8 mouse cellular contexts compared by ENCODE assay signal in genomic region chr17:79663393-79664105, GRCm38 (mm10). TPM values are rescaled to one million over a fixed set of nuclear protein-coding genes. Genes with fewer than 3 reads are reported as not detected.
DNase-seq lines count a peak whose midpoint lies in the region; ATAC-seq and TF ChIP-seq lines count a peak whose summit lies in the region.

No protein-coding gene starts in this region.

- no peaks in the 10 kb centered on the region for H3K4me1 ChIP-seq in forebrain, embryonic 13.5 days
- H3K4me1 ChIP-seq in forebrain, embryonic 16.5 days (replicated peaks; ENCODE audit: control insufficient read depth, insufficient read depth, low read length), result no peaks in the 10 kb centered on the region
- no peaks in the 10 kb centered on the region for H3K4me1 ChIP-seq in lung, adult 2 months (ENCODE audit: control insufficient read depth, insufficient read depth, low read length)
- no peaks in the 10 kb centered on the region for H3K4me1 ChIP-seq in midbrain, embryonic 13.5 days (replicated peaks)

- peak; percentile 27; the same call in 1 of the 2 replicates for ATAC-seq in forebrain, embryonic 13.5 days
- ATAC-seq in forebrain, embryonic 16.5 days, result no peak; the same call in 1 of the 2 replicates
- ATAC-seq in megakaryocyte progenitor cell, adult 5-6 weeks (replicated peaks; ENCODE audit: poor library complexity), result peak; percentile 79
- ATAC-seq in midbrain, embryonic 13.5 days, result no peak

- no peaks in the 10 kb centered on the region for H3K9me3 ChIP-seq in forebrain, embryonic 13.5 days (replicated peaks)
- H3K9me3 ChIP-seq in forebrain, embryonic 16.5 days (ENCODE audit: control insufficient read depth, low read length), result no peaks in the 10 kb centered on the region
- no peaks in the 10 kb centered on the region for H3K9me3 ChIP-seq in midbrain, embryonic 13.5 days

- H3K36me3 ChIP-seq in forebrain, embryonic 13.5 days (ENCODE audit: poor library complexity, severe bottlenecking), result no peaks in the 10 kb centered on the region
- no peaks in the 10 kb centered on the region for H3K36me3 ChIP-seq in forebrain, embryonic 16.5 days (ENCODE audit: control insufficient read depth, insufficient read depth)
- no peaks in the 10 kb centered on the region for H3K36me3 ChIP-seq in midbrain, embryonic 13.5 days

- TF ChIP-seq CTCF in lung, adult 2 months (IDR thresholded peaks at IDR 0.05; ENCODE audit: insufficient read depth, low read length), result peak; percentile 29; the same call in 1 of the 2 replicates

- no peak for TF ChIP-seq POLR2A in lung, adult 2 months (IDR thresholded peaks at IDR 0.05; ENCODE audit: borderline replicate concordance, extremely low read depth, low read depth, low read length)

- no peaks in the 10 kb centered on the region for H3K27me3 ChIP-seq in forebrain, embryonic 13.5 days
- H3K27me3 ChIP-seq in forebrain, embryonic 16.5 days (replicated peaks; ENCODE audit: control insufficient read depth, insufficient read depth, low read length), result no peaks in the 10 kb centered on the region
- H3K27me3 ChIP-seq in midbrain, embryonic 13.5 days, result no peaks in the 10 kb centered on the region

- no peak overlapping the region for H3K27ac ChIP-seq in forebrain, embryonic 13.5 days
- H3K27ac ChIP-seq in forebrain, embryonic 16.5 days (ENCODE audit: low read length), result no peak overlapping the region
- no peak overlapping the region for H3K27ac ChIP-seq in midbrain, embryonic 13.5 days

- H3K4me2 ChIP-seq in forebrain, embryonic 13.5 days, result no peak overlapping the region
- no peak overlapping the region for H3K4me2 ChIP-seq in forebrain, embryonic 16.5 days (ENCODE audit: low read length)
- H3K4me2 ChIP-seq in midbrain, embryonic 13.5 days (replicated peaks), result no peak overlapping the region

- 26% methylated on average over 3 of the region's 3 CpGs for WGBS in forebrain, embryonic 13.5 days
- WGBS in forebrain, embryonic 16.5 days, result 24% methylated on average over 3 of the region's 3 CpGs
- WGBS in lung, adult 2 months, result 21% methylated on average over 3 of the region's 3 CpGs
- WGBS in midbrain, embryonic 13.5 days, result 22% methylated on average over 3 of the region's 3 CpGs

- H3K9ac ChIP-seq in forebrain, embryonic 13.5 days, result no peak overlapping the region
- no peak overlapping the region for H3K9ac ChIP-seq in forebrain, embryonic 16.5 days (replicated peaks; ENCODE audit: low read depth, low read length)
- H3K9ac ChIP-seq in midbrain, embryonic 13.5 days (replicated peaks), result no peak overlapping the region

- no peak for DNase-seq in lung, adult 2 months
- no peak for DNase-seq in lung, postnatal 4 days
- DNase-seq in c-Kit-positive CD71-positive TER-119-positive erythroid progenitor cells, embryonic 14.5 days (ENCODE audit: low spot score), result peak; percentile 45
- DNase-seq in adrenal gland, adult 18-20 months (ENCODE audit: low spot score in 2 of 2), result no peak

- no peak overlapping the region for H3K4me3 ChIP-seq in forebrain, embryonic 13.5 days
- no peak overlapping the region for H3K4me3 ChIP-seq in forebrain, embryonic 16.5 days (replicated peaks; ENCODE audit: low read length)
- no peak overlapping the region for H3K4me3 ChIP-seq in lung, adult 2 months (replicated peaks; ENCODE audit: extremely low read depth, low read depth, low read length)
- no peak overlapping the region for H3K4me3 ChIP-seq in midbrain, embryonic 13.5 days (replicated peaks)

RNA-seq across cellular contexts. Expression of gene Cyp1b1, which starts 51.3 kb away (rescaled TPM):
- polyA plus RNA-seq in forebrain, embryonic 13.5 days (2015; fragmentation: Nextera tagmentation; extraction: Ambion mirVana), result 3.4 and 3.9 TPM in 2 replicates
- 4.4 and 7.2 TPM in 2 replicates for polyA plus RNA-seq in forebrain, embryonic 16.5 days (2015; fragmentation: Nextera tagmentation; extraction: Ambion mirVana)
- polyA plus RNA-seq in lung, adult 2 months (2012; rRNA removed), result 7.3 and 9.5 TPM in 2 replicates
- 0.10 TPM in 1 of 2 replicates, not detected in the other for total RNA-seq in megakaryocyte progenitor cell, adult 5-6 weeks (2015)
- total RNA-seq in megakaryocyte progenitor cell, adult 5-6 weeks (2017), result 0.07 TPM in 1 of 2 replicates, not detected in the other
- total RNA-seq in adrenal gland, adult 18-20 months (2021), result 10 to 100 TPM; 28.1 to 39.5 TPM
- 4.9 and 5.2 TPM in 2 replicates for polyA plus RNA-seq in midbrain, embryonic 13.5 days (2015; fragmentation: Nextera tagmentation; extraction: Ambion mirVana)

RNA-seq across cellular contexts. Expression of gene Rmdn2, which starts 51.9 kb away (rescaled TPM):
- 4.4 and 6.0 TPM in 2 replicates for polyA plus RNA-seq in forebrain, embryonic 13.5 days (2015; fragmentation: Nextera tagmentation; extraction: Ambion mirVana)
- 5.8 and 6.4 TPM in 2 replicates for polyA plus RNA-seq in forebrain, embryonic 16.5 days (2015; fragmentation: Nextera tagmentation; extraction: Ambion mirVana)
- polyA plus RNA-seq in lung, adult 2 months (2012; rRNA removed), result 4.9 and 6.4 TPM in 2 replicates
- total RNA-seq in megakaryocyte progenitor cell, adult 5-6 weeks (2015), result 3.8 and 8.5 TPM in 2 replicates
- 2.2 and 10.7 TPM in 2 replicates for total RNA-seq in megakaryocyte progenitor cell, adult 5-6 weeks (2017)
- 100 to 1,000 TPM; 178 to 261 TPM for total RNA-seq in adrenal gland, adult 18-20 months (2021)
- 5.8 and 5.9 TPM in 2 replicates for polyA plus RNA-seq in midbrain, embryonic 13.5 days (2015; fragmentation: Nextera tagmentation; extraction: Ambion mirVana)

Comparison
In these comparisons a context has a peak if more than half of its experiments do, and no peak if none do; other contexts are left out.
1. ATAC-seq: peak in forebrain, embryonic 13.5 days (single experiment) and megakaryocyte progenitor cell, adult 5-6 weeks (single experiment); none in forebrain, embryonic 16.5 days (single experiment) and midbrain, embryonic 13.5 days (single experiment).